Mouse (Mus musculus) ES-E14 (cell line): ENCODE results near the gene Ccnk. TPM values are rescaled to one million over a fixed set of nuclear protein-coding genes. Genes with fewer than 3 reads are reported as not detected.

Source experiments
- DNase-seq: peaks from one replicate; pipeline ENCODE4 v3.0.0-alpha.2; 2013; ENCODE audit warnings: low read depth, low spot score
- H3K27ac ChIP-seq: 2 replicates; pipeline ENCODE4 v1.5.1; 2012; ENCODE audit warnings: low read depth, mild to moderate bottlenecking, low read length, moderate library complexity, mixed read lengths; ENCODE audit not compliant: poor library complexity, insufficient read depth, severe bottlenecking
- H3K36me3 ChIP-seq: 2 replicates; pipeline ENCODE4 v1.6.1; 2012; ENCODE audit warnings: mild to moderate bottlenecking, low read length, moderate library complexity, mixed read lengths; ENCODE audit not compliant: control insufficient read depth, poor library complexity, insufficient read depth, severe bottlenecking
- H3K4me1 ChIP-seq, 2 experiments: fragments of 150-350 bp in 1 of 2; sonication (generic) in 1 of 2; 2 replicates each; pipeline ENCODE4 v1.6.1; 2012; ENCODE audit warnings: low read length in 2 of 2, mild to moderate bottlenecking in 1 of 2, mixed read lengths in 1 of 2; ENCODE audit not compliant: control insufficient read depth in 2 of 2, insufficient read depth in 2 of 2, poor library complexity in 1 of 2
- H3K4me3 ChIP-seq, 2 experiments: fragments of 150-350 bp in 1 of 2; sonication (generic) in 1 of 2; 2 replicates each; pipeline ENCODE4 v1.5.1; 2012; ENCODE audit warnings: low read length in 2 of 2, low read depth in 1 of 2, mild to moderate bottlenecking in 1 of 2, mixed read lengths in 1 of 2; ENCODE audit not compliant: insufficient read depth in 1 of 2, poor library complexity in 1 of 2, severe bottlenecking in 1 of 2
- H3K9ac ChIP-seq: 2 replicates; pipeline ENCODE4 v1.6.1; 2012; ENCODE audit warnings: low read depth, mild to moderate bottlenecking, low read length, mixed read lengths; ENCODE audit not compliant: poor library complexity, insufficient read depth, severe bottlenecking
- H3K9me3 ChIP-seq: fragments of 150-350 bp; sonication (generic); 2 replicates; pipeline ENCODE4 v1.6.1; 2012; ENCODE audit warnings: low read depth, mild to moderate bottlenecking, low read length; ENCODE audit not compliant: control insufficient read depth, insufficient read depth
- CHD2 ChIP-seq: IDR thresholded peaks from 2 replicates; pipeline ENCODE4 v1.6.1; 2014; ENCODE audit warnings: mild to moderate bottlenecking, low read depth, low read length, inconsistent platforms
- HCFC1 ChIP-seq: IDR thresholded peaks from 2 replicates; pipeline ENCODE4 v1.6.1; 2012; ENCODE audit warnings: low read length, inconsistent platforms, borderline replicate concordance; ENCODE audit not compliant: insufficient read depth
- MAFK ChIP-seq: IDR thresholded peaks from 2 replicates; pipeline ENCODE4 v1.6.1; 2014; ENCODE audit warnings: mild to moderate bottlenecking, low read depth, low read length, inconsistent platforms; ENCODE audit not compliant: insufficient read depth
- ZC3H11A ChIP-seq: IDR thresholded peaks from 2 replicates; pipeline ENCODE4 v1.6.1; 2012; ENCODE audit warnings: low read depth, mild to moderate bottlenecking, inconsistent platforms, low read length, borderline replicate concordance
- ZNF384 ChIP-seq: IDR thresholded peaks from 2 replicates; pipeline ENCODE4 v1.6.1; 2012; ENCODE audit warnings: low read depth, low read length, inconsistent platforms
- in situ Hi-C, 2 experiments: fragments of 600-800 bp; cut with MboI; formaldehyde crosslinking; loops; one replicate each; pipeline ENCODE4 v1.15.1; 2025; ENCODE audit warnings: low sequenced_read_pairs in 2 of 2, inconsistent platforms in 1 of 2; ENCODE audit not compliant: unreplicated experiment in 2 of 2
- total RNA-seq: library from RNA; depleted of rRNA; stranded (reverse); fragments of 300-350 nt; gene quantifications from 2 replicates; pipeline ENCODE4 v1.2.3, GENCODE M21; 2012

Ccnk gene
- total RNA-seq, 1 experiment: 14.5 TPM

- Histone ChIP-seq H3K9me3 (no peaks in the 10 kb centered on the region), H3K9ac (no peak overlapping the region), H3K4me1 (peaks cover 0 to 1% of the 10 kb centered on the region in 2 experiments; a peak in 1 of 4 replicates), H3K36me3 (no peaks in the 10 kb centered on the region; the same call in 1 of the 2 replicates), H3K4me3 (no peak overlapping the region), H3K27ac (no peak overlapping the region)
- DNase-seq: no peak
- in situ Hi-C loops: no loop called here
- TF ChIP-seq HCFC1: no peak
- no peak for TF ChIP-seq CHD2
- no peak for TF ChIP-seq MAFK
- TF ChIP-seq ZNF384: no peak
- no peak for TF ChIP-seq ZC3H11A
Measured at GRCm38 (mm10) chr12:108212071-108212470, 32.7 kb downstream of the Ccnk start.

GRCm38 (mm10) chr12:108212476-108212875, 33.1 kb downstream of the Ccnk start:
- Histone ChIP-seq H3K4me1 (no peaks in the 10 kb centered on the region; a peak in 1 of 4 replicates), H3K36me3 (no peaks in the 10 kb centered on the region; the same call in 1 of the 2 replicates), H3K9me3 (no peaks in the 10 kb centered on the region), H3K9ac (no peak overlapping the region), H3K4me3 (no peak overlapping the region), H3K27ac (no peak overlapping the region)
- in situ Hi-C loops: no loop called here
- TF ChIP-seq HCFC1 (no peak), CHD2 (no peak)
- DNase-seq: no peak

DNA sequence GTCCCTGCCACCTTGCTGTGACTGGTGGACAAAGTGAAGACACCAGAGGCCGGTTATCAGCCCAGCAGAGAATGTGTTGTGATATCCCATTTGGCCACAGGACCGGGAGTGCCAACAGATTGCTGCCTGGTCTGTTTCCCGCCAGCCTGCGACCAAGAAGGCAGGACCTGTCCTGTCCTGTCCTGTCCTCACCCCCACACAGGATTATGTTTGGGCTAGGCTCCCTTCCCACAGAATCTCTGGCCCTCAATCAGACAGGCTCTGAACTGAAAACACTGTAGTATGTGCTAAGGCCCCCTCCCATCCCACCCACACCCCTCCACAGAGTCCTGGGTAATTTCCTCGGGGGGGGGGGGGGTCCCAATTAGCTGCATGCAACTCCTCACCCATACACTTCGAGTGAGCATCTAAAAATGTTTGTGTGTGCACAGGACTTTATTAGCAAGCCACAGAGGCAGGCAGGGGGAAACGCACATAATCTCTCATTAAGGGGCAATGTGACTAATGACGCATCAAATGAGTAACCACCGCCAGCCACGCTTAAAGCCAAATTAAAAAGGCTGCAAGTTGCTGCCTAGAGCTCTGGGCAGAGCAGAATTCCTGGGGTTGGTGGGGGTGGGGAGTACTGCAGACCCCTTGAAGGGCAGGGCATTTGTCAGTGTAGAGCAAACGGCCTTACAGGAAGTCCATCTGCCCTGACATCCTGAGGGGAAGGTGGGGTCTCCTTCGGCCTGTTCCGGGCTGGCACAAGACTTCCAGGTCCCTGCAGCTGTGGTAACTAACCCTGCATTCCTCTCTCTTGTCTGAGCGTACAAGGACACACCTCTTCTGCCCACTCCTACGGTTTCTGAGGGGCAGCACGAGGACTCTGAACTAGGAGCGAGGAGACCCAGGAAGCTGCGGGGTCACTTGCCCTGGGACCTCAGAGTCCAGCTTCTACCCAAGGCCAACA, 34.0 kb downstream of the Ccnk start:
- in situ Hi-C loops: no loop called here
- no peak overlapping the region for H3K27ac ChIP-seq
- no peak overlapping the region for H3K4me3 ChIP-seq
- no peak for TF ChIP-seq HCFC1
- TF ChIP-seq CHD2: no peak
- H3K9ac ChIP-seq: no peak overlapping the region
- no peaks in the 10 kb centered on the region for H3K9me3 ChIP-seq
- no peaks in the 10 kb centered on the region for H3K36me3 ChIP-seq
- DNase-seq: no peak
- no peaks in the 10 kb centered on the region; a peak in 1 of 4 replicates for H3K4me1 ChIP-seq

- TF ChIP-seq CHD2 (no peak), ZC3H11A (no peak), ZNF384 (no peak), MAFK (no peak), HCFC1 (no peak)
- H3K4me3 ChIP-seq: no peak overlapping the region
- no peaks in the 10 kb centered on the region for H3K36me3 ChIP-seq
- no peak for DNase-seq
- H3K27ac ChIP-seq: no peak overlapping the region
- H3K4me1 ChIP-seq: peaks cover 0 to 3% of the 10 kb centered on the region in 2 experiments; a peak in 2 of 4 replicates
- H3K9me3 ChIP-seq: no peaks in the 10 kb centered on the region
- in situ Hi-C loops: no loop called here
- H3K9ac ChIP-seq: no peak overlapping the region
Measured at GRCm38 (mm10) chr12:108215090-108215489, 35.7 kb downstream of the Ccnk start.
